Mouse (Mus musculus): Measurements from ENCODE around the gene Atm. TPM values are rescaled to one million over a fixed set of nuclear protein-coding genes. Genes with fewer than 3 reads are reported as not detected.

Atm gene
- polyA plus RNA-seq, 1 experiment from 2014 or later, result 14.2 TPM

DNA sequence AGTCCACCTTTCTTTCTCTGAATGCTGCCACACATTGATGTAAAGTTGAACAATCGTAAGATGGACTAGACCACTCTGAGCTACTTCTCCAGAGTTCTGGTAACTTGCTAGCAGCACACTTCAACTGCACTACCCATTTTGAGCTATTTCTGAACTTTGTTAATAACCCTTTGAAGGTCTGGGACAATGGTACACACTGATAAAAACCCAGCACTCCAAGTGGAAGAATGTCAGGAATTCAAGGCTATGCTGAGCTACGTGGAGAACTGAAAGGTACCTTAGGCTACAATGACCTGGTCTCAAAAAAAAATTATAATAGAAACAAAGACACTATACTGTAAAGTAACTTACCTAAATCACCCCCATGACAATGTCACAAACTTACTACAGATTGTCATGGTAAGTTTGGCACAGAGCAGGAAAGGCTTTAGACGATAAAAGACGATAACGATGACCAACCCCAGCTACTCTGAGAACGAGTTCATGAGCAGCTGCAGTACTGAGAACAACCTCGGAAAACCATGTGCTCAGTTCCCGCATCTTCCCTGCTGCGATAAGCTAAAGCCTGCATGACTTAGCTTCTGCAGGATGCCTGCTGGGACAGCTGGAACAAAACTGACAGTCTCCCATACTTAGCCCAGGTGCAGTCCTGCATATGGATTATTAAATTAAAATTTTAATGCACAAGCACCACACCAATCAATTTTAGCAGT is 63.6 kb downstream of the Atm start:
- Histone ChIP-seq H3K36me3 (peaks cover 16% of the 10 kb centered on the region), H3K9ac (no peak overlapping the region), H3K27ac (no peak overlapping the region), H3K4me2 (no peak overlapping the region), H3K9me3 (no peaks in the 10 kb centered on the region), H3K27me3 (no peaks in the 10 kb centered on the region), H3K4me3 (no peak overlapping the region), H3K4me1 (replicated peaks) (no peaks in the 10 kb centered on the region)
- no peak for ATAC-seq (ENCODE audit: low FRiP score)
- 84% methylated on average over 9 of the region's 9 CpGs for WGBS

DNA sequence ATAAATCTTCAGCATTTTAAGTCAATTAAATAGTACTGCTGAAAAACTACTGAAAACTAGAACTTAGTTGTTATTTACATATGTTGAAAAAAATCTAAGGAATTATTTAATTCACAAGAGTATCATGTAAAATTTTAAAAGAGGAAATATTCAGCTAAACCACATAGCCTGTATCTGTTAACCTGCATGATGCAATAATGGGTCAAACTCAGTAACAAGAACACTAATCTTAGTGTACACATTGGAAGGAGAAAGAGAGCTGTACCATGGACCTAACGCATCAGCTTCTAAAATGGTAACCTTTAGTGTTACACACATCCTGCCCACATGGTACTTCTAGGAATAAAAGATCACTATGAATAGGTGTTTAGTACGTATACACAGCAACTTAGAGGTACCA is 84.5 kb downstream of the Atm start:
- ATAC-seq (ENCODE audit: low FRiP score), result no peak
- 92% methylated on average over 2 of the region's 2 CpGs for WGBS

GRCm38 (mm10) chr9:53450609-53451008 is 85.9 kb downstream of the Atm start:
- Histone ChIP-seq H3K4me3 (no peak overlapping the region), H3K27me3 (no peaks in the 10 kb centered on the region), H3K27ac (no peak overlapping the region), H3K4me2 (no peak overlapping the region), H3K36me3 (peaks cover 50% of the 10 kb centered on the region), H3K4me1 (replicated peaks) (no peaks in the 10 kb centered on the region), H3K9ac (no peak overlapping the region), H3K9me3 (no peaks in the 10 kb centered on the region)
- WGBS, result 98% methylated on average over 1 of the region's 1 CpGs
- no peak for ATAC-seq (ENCODE audit: low FRiP score)

More for the DNA sequence above, 84.5 kb downstream of the Atm start:
- H3K9ac ChIP-seq, result no peak overlapping the region
- no peak overlapping the region for H3K27ac ChIP-seq
- H3K9me3 ChIP-seq, result no peaks in the 10 kb centered on the region
- peaks cover 48% of the 10 kb centered on the region for H3K36me3 ChIP-seq
- H3K27me3 ChIP-seq, result no peaks in the 10 kb centered on the region
- H3K4me1 ChIP-seq (replicated peaks), result no peaks in the 10 kb centered on the region
- no peak overlapping the region for H3K4me2 ChIP-seq
- no peak overlapping the region for H3K4me3 ChIP-seq

DNA sequence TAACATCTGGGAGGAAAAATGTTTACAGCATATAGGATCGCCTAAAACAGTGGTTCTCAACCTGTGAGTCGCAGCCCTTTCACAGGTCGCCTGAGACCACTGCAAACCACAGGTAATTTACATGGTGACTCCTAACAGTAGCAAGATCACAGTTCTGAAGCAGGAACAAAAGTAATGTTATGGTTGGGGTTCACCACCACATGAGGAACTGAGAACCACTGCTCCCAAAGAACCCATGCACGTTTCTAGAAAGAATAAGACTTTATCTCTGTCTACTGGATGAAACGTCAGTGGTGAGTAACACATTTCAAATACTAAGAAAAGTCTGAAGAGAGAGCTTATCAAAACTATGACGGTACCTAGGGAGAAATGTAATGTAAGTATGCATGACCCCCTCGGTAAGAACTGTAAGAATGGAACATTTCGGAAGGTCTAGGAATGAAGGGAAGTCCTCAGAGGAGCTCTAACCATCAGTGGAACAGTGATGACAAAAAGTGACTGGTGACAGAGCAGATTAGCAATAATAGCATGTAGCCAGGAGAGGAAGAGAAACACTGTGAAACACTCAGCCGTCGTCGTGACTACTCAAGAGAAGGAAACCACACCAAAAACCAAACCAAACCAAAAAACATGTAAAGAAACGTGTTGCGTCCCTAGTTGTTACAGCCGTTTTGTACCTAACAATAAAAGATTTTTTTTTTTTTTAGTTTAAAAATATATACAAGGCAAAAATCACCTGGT is 100.5 kb downstream of the Atm start:
- H3K4me3 ChIP-seq, result no peak overlapping the region
- no peak for ATAC-seq (ENCODE audit: low FRiP score)
- no peak overlapping the region for H3K27ac ChIP-seq
- 92% methylated on average over 14 of the region's 14 CpGs for WGBS
- H3K4me1 ChIP-seq (replicated peaks), result no peaks in the 10 kb centered on the region
- H3K36me3 ChIP-seq, result peaks cover 25% of the 10 kb centered on the region
- no peaks in the 10 kb centered on the region for H3K27me3 ChIP-seq
- no peak overlapping the region for H3K4me2 ChIP-seq
- no peak overlapping the region for H3K9ac ChIP-seq
- H3K9me3 ChIP-seq, result no peaks in the 10 kb centered on the region

- 85% methylated on average over 3 of the region's 3 CpGs for WGBS
- no peak for ATAC-seq (ENCODE audit: low FRiP score)
- Histone ChIP-seq H3K4me1 (replicated peaks) (no peaks in the 10 kb centered on the region), H3K4me2 (no peak overlapping the region), H3K36me3 (no peaks in the 10 kb centered on the region), H3K9ac (no peak overlapping the region), H3K27ac (no peak overlapping the region), H3K4me3 (no peak overlapping the region), H3K27me3 (no peaks in the 10 kb centered on the region), H3K9me3 (no peaks in the 10 kb centered on the region)
These were observed 108.9 kb downstream of the Atm start for GRCm38 (mm10) chr9:53427638-53428037.

DNA sequence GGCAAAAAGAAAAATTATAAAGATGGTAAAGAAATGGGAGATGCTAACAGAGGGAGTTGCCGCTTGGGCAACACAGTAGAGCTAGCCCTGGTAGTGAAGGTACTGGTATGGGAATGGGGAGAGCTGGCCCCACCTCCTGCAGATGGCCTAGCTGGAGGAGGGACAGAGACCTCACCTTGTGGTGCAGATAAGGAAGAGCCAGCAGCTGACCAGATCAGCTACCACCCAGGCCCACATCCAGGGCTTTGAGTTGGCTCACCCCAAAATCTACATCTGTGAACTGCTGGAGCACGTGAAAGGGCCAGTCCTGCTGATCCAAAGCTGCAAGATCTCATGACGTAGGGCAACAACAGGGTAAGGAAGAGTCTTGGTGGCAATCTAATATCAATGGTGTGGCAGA is 109.8 kb downstream of the Atm start:
- no peaks in the 10 kb centered on the region for H3K36me3 ChIP-seq
- H3K9ac ChIP-seq, result no peak overlapping the region
- WGBS, result 95% methylated on average over 3 of the region's 3 CpGs
- H3K9me3 ChIP-seq, result no peaks in the 10 kb centered on the region
- H3K27ac ChIP-seq, result no peak overlapping the region
- H3K4me2 ChIP-seq, result no peak overlapping the region
- ATAC-seq (ENCODE audit: low FRiP score), result no peak
- no peak overlapping the region for H3K4me3 ChIP-seq
- no peaks in the 10 kb centered on the region for H3K4me1 ChIP-seq (replicated peaks)
- no peaks in the 10 kb centered on the region for H3K27me3 ChIP-seq

GRCm38 (mm10) chr9:53422133-53422896 is 114.2 kb downstream of the Atm start:
- WGBS, result 82% methylated on average over 9 of the region's 9 CpGs

DNA sequence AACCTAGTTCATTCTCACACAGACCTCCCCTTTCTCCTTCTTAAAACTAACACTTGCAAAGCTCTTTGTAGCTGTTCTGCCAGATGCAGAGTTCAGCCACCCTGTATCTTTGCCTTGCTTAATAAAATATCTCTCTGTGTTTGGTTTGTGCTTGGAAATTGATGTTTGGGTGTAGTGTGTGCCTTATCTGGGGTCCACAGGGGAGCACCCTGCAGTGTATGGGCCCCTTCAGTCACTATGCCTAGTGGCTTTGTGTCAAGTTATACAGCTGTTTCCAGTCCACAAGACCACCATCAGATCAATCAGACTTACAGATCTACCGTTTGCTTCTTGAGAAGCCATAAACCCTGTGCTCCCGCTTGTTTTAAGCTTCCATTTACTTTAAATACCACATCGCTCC is 127.1 kb downstream of the Atm start:
- H3K27ac ChIP-seq, result no peak overlapping the region
- no peaks in the 10 kb centered on the region for H3K9me3 ChIP-seq
- 92% methylated on average over 3 of the region's 3 CpGs for WGBS
- ATAC-seq (ENCODE audit: low FRiP score), result no peak
- H3K36me3 ChIP-seq, result no peaks in the 10 kb centered on the region
- peaks cover 15% of the 10 kb centered on the region for H3K4me1 ChIP-seq (replicated peaks)
- H3K4me2 ChIP-seq, result no peak overlapping the region
- no peaks in the 10 kb centered on the region for H3K27me3 ChIP-seq
- H3K9ac ChIP-seq, result no peak overlapping the region
- no peak overlapping the region for H3K4me3 ChIP-seq

More at GRCm38 (mm10) chr9:53422133-53422896, 114.2 kb downstream of the Atm start:
- Histone ChIP-seq H3K4me3 (no peak overlapping the region), H3K27me3 (no peaks in the 10 kb centered on the region), H3K4me2 (no peak overlapping the region), H3K9me3 (no peaks in the 10 kb centered on the region), H3K36me3 (no peaks in the 10 kb centered on the region), H3K9ac (no peak overlapping the region), H3K4me1 (replicated peaks) (no peaks in the 10 kb centered on the region), H3K27ac (no peak overlapping the region)
- no peak for ATAC-seq (ENCODE audit: low FRiP score)

DNA sequence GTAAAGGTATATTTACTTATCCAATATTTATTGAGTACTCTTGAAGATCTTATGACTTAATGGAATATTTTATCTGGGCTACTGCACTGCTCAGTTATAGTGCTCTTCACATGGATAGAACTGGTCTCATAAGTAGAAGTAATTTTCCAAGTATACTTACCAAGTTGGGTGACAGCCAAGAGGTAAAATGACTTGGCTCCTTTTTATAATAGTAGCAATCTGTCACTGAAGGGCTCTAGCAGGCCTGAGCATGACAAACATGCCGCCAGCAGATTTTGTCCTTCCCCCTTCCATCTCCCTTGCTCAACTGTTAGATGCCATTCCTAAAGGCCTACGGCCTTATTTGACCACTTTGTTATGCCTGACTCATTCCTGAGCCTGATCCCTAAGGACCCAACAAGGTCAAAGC is 127.6 kb downstream of the Atm start:
- no peak overlapping the region for H3K9ac ChIP-seq
- peaks cover 16% of the 10 kb centered on the region for H3K4me1 ChIP-seq (replicated peaks)
- H3K4me2 ChIP-seq, result no peak overlapping the region
- H3K36me3 ChIP-seq, result no peaks in the 10 kb centered on the region
- H3K9me3 ChIP-seq, result no peaks in the 10 kb centered on the region
- no peak overlapping the region for H3K27ac ChIP-seq
- H3K4me3 ChIP-seq, result no peak overlapping the region
- ATAC-seq (ENCODE audit: low FRiP score), result no peak
- WGBS, result 96% methylated on average over 2 of the region's 2 CpGs
- no peaks in the 10 kb centered on the region for H3K27me3 ChIP-seq

DNA sequence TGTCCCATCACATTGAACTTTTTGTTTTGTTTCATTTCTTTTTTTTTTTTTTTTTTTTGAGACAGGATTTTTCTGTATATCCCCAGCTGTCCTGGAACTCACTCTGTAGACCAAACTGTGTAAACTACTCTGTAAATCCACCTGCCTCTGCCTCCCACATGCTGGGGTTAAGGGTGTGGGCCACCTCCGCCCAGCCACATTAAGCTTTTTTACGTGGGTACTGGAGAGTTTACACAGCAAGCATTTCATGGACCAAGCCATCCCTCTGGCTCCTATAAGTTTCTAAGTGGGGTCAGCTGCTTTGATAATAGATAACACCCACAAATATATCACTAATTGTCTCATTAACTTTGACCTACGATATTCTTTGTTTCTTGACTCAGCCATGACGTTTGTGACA is 128.0 kb downstream of the Atm start:
- Histone ChIP-seq H3K4me1 (replicated peaks) (peaks cover 16% of the 10 kb centered on the region), H3K4me3 (no peak overlapping the region), H3K27me3 (no peaks in the 10 kb centered on the region), H3K4me2 (no peak overlapping the region), H3K9ac (no peak overlapping the region), H3K9me3 (no peaks in the 10 kb centered on the region), H3K36me3 (no peaks in the 10 kb centered on the region), H3K27ac (no peak overlapping the region)
- WGBS, result 83% methylated on average over 4 of the region's 4 CpGs
- no peak for ATAC-seq (ENCODE audit: low FRiP score)

DNA sequence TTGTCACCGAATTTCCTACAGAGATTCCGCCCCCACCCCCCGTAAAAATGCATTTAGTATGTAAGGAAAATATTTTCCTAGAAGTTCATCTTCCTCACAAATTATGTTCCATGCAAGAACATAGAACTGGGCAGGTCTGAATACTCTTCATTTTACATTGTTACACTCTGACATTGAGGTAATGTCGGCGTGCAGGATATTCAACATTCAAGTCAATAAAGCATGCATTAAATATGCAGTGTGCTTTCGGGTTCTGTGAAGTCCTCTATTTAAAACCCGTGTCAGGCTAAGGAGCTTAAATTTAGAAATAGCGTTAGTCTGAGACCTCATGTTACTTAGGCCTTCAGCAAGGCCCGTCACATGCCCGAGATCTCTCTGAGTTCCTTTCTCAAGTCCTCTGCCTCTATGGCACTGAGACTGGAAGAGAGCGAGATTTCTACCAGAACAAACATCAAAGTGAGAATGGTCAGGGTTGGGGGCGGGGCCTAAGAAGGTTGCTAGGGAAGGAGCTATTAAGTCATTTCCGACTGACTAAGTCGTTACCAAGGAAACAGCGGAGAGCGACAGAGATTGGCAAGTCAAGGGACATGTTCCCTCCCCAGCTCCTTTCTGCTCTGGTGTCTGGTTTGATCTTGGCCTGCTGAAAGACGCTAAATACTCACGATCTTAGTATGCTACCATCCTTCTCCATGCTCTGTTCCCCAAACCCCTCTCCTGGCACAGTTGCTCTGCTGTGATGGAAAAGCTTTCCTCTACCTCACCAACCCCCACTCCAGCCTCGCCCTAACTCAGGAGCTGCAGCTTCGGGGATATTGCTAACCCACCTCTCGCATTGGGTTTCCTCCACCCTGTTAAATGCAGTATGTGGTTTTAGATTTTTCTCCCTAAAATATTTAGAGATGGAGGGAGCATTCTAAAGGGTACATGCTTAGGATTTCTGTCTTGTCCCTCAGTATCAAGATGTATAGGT is 131.5 kb downstream of the Atm start:
- 23% methylated on average over 21 of the region's 21 CpGs for WGBS
- Histone ChIP-seq H3K27me3 (no peaks in the 10 kb centered on the region), H3K4me1 (replicated peaks) (peaks cover 30% of the 10 kb centered on the region), H3K9ac (peak overlapping the region; percentile 66), H3K9me3 (no peaks in the 10 kb centered on the region), H3K27ac (peak overlapping the region; percentile 89), H3K36me3 (no peaks in the 10 kb centered on the region), H3K4me2 (peak overlapping the region; percentile 56), H3K4me3 (peak overlapping the region; percentile 42)
- ATAC-seq (ENCODE audit: low FRiP score), result peak; percentile 91
